Mouse (Mus musculus): ENCODE data around the gene Trio. TPM values are rescaled to one million over a fixed set of nuclear protein-coding genes. Genes with fewer than 3 reads are reported as not detected.

Trio gene
- 69.8 and 73.5 TPM in 2 replicates for polyA plus RNA-seq (2016; fragmentation: Nextera tagmentation; extraction: Ambion mirVana)

DNA sequence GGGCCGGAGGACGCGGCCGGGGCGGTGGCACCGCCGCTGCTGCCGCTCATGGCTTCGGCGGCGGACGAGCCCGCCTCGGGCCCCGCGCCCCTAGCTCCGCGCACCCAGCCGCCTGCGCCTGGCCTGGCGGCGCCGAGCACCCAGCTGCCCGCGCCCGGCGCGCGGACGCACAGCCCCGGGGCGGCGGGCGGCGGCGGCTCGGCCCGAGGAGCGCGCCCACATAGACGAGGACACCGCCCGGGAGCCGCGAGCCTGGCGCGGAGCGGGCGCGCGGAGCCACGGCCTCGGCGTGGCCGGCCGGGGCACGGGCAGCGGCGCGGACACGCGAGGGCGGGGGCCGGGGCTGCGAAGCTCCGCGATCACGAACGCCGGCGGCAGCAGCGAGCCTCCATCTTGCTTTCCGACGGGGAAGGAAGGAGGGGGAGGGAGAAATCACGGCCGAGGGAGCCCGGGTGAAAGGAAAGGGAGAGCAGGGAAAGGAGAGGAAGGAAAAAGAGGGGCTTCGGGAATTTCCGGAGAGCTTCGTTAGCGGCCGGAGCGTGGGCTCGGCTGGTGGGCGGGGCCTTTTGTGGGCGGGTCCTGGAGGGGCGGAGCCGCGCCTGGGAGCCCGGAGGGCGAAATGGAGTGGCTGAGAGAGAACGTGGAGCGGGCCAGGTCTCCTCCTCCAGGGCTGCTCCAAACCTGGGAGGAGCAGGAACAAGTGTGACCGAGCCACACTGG is at the start of gene Trio:
Trio (minus strand) TSS at position 402 of the 720 bp plus-strand sequence.
- WGBS = under 1% methylated on average over 90 of the region's 94 CpGs
- H3K4me1 ChIP-seq = peaks cover 27% of the 10 kb centered on the region
- ATAC-seq (ENCODE audit: insufficient number of reproducible peaks, insufficient read depth, low FRiP score, low TSS enrichment) = peak; percentile 96

DNA sequence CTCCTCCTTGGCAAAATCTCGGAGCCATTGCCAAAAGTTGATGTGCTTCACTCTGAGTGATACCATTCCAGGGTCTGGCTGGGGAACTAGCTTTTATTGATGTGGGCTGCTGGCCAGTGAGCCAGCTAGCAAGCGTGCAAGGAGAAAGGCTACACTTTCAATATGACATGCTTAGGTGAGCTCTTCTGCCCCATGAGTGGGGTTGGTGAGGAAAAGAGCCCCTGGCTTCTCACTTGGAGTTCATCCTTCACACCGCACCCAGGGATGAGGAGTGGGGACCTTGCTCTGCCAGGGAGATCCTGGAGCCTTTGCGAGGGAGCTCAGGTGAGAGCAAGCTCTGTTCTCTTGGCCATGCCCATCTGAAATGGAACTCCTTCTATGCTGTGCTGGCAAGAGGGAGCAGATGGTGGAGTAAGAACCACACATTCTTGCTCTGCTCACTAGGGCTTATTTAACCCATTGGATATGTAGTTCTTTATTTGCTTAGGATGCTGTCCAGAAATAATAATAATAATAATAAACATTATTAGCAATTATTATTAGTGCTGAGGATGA is 48.8 kb upstream of the Trio start:
- WGBS = 80% methylated on average over 4 of the region's 4 CpGs
- H3K27me3 ChIP-seq = no peaks in the 10 kb centered on the region
- ATAC-seq (ENCODE audit: insufficient number of reproducible peaks, insufficient read depth, low FRiP score, low TSS enrichment) = no peak
- H3K4me1 ChIP-seq = 0 out of 2 replicates have a peak, but pooled peaks cover 4% of the 10 kb centered on the region
- H3K27ac ChIP-seq = no peak overlapping the region
- no peak overlapping the region for H3K4me2 ChIP-seq (replicated peaks)
- H3K9me3 ChIP-seq = no peaks in the 10 kb centered on the region
- H3K9ac ChIP-seq = no peak overlapping the region
- H3K36me3 ChIP-seq = no peaks in the 10 kb centered on the region
- no peak overlapping the region for H3K4me3 ChIP-seq

More for the DNA sequence above, at the start of gene Trio:
- peak within 1 kb of the TSS; percentile 93 for H3K4me3 ChIP-seq
- H3K27me3 ChIP-seq = no peaks in the 10 kb centered on the region
- no peaks in the 10 kb centered on the region for H3K9me3 ChIP-seq
- peak within 1 kb of the TSS; percentile 96 for H3K9ac ChIP-seq
- H3K4me2 ChIP-seq (replicated peaks) = peak within 1 kb of the TSS; percentile 91
- H3K36me3 ChIP-seq = no peaks in the 10 kb centered on the region
- H3K27ac ChIP-seq = peak within 1 kb of the TSS; percentile 98

GRCm38 (mm10) chr15:28071601-28072000 is 46.0 kb upstream of the Trio start:
- H3K4me2 ChIP-seq (replicated peaks) = no peak overlapping the region; the same call in 1 of the 2 replicates

DNA sequence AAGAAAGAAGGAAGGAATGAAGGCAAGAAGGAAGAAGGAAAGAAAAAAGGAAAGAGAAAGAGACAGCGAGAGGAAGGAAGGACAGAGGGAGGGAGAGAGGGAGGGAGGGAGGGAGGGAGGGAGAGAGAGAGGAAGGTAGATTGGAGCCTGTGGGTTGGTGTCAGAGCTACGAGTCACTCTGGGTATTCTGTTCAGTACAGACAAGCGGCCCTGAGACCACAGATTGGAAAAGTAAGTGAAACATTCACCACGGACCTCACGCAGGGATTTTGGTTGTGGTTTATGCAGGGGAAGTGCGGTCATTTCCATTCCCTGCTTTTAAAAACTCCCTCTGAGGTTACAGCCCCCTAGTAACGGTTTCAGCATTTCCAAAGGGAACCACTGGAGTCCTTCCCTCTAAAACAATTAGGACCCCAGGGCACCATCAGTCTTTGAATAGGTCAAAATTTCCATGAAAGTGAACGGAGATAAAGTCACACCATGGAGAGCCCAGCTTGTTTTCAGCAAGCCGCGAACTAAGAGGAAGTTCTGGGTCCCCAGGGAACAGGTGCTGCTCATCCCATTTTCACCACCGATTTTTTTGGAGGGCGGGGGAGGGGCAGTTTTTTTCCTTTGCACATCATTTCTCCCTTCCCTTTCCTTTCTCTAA is 45.2 kb upstream of the Trio start:
- Histone ChIP-seq H3K9ac (no peak overlapping the region), H3K4me1 (0 out of 2 replicates have a peak, but pooled peaks cover 4% of the 10 kb centered on the region), H3K36me3 (no peaks in the 10 kb centered on the region), H3K4me3 (no peak overlapping the region), H3K4me2 (replicated peaks) (peak overlapping the region; percentile 29), H3K27ac (no peak overlapping the region), H3K9me3 (no peaks in the 10 kb centered on the region), H3K27me3 (no peaks in the 10 kb centered on the region)
- 3% methylated on average over 12 of the region's 12 CpGs for WGBS
- ATAC-seq (ENCODE audit: insufficient number of reproducible peaks, insufficient read depth, low FRiP score, low TSS enrichment) = no peak

More at GRCm38 (mm10) chr15:28071601-28072000, 46.0 kb upstream of the Trio start:
- H3K27ac ChIP-seq = no peak overlapping the region
- no peaks in the 10 kb centered on the region for H3K9me3 ChIP-seq
- 0 out of 2 replicates have a peak, but pooled peaks cover 4% of the 10 kb centered on the region for H3K4me1 ChIP-seq
- no peak overlapping the region for H3K9ac ChIP-seq
- ATAC-seq (ENCODE audit: insufficient number of reproducible peaks, insufficient read depth, low FRiP score, low TSS enrichment) = no peak
- H3K27me3 ChIP-seq = no peaks in the 10 kb centered on the region
- 28% methylated on average over 7 of the region's 7 CpGs for WGBS
- no peaks in the 10 kb centered on the region for H3K36me3 ChIP-seq
- H3K4me3 ChIP-seq = no peak overlapping the region

- Histone ChIP-seq H3K36me3 (no peaks in the 10 kb centered on the region), H3K9me3 (no peaks in the 10 kb centered on the region), H3K4me1 (0 out of 2 replicates have a peak, but pooled peaks cover 4% of the 10 kb centered on the region), H3K27me3 (no peaks in the 10 kb centered on the region), H3K4me3 (no peak overlapping the region), H3K27ac (no peak overlapping the region), H3K9ac (no peak overlapping the region), H3K4me2 (replicated peaks) (no peak overlapping the region)
- WGBS = 51% methylated on average over 5 of the region's 5 CpGs
- no peak for ATAC-seq (ENCODE audit: insufficient number of reproducible peaks, insufficient read depth, low FRiP score, low TSS enrichment)
Measured at GRCm38 (mm10) chr15:28070221-28070620, 44.6 kb upstream of the Trio start.

DNA sequence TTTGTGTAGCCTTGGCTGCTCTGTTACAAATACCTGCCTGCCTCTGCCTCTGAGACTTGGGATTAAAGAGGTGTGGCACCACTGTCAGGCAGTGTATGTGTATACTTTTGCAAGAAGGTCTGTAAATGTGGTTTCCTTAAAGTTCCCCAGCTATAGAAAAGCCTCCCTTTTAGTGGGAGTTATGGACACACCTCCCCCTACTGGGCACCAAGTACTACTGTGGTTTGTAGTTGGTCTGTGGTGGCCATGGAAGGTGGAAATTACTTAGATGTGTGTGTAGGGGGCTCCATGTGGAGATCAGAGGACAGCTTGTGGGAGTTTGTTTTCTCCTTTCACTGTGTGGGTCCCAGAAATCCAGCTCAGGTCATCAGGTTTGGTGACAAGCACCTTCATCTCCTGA is 41.7 kb upstream of the Trio start:
- no peaks in the 10 kb centered on the region for H3K27me3 ChIP-seq
- ATAC-seq (ENCODE audit: insufficient number of reproducible peaks, insufficient read depth, low FRiP score, low TSS enrichment) = no peak
- no peaks in the 10 kb centered on the region for H3K36me3 ChIP-seq
- no peak overlapping the region for H3K27ac ChIP-seq
- 0 out of 2 replicates have a peak, but pooled peaks cover 4% of the 10 kb centered on the region for H3K4me1 ChIP-seq
- H3K4me3 ChIP-seq = no peak overlapping the region
- no peak overlapping the region for H3K9ac ChIP-seq
- H3K4me2 ChIP-seq (replicated peaks) = no peak overlapping the region
- H3K9me3 ChIP-seq = no peaks in the 10 kb centered on the region

DNA sequence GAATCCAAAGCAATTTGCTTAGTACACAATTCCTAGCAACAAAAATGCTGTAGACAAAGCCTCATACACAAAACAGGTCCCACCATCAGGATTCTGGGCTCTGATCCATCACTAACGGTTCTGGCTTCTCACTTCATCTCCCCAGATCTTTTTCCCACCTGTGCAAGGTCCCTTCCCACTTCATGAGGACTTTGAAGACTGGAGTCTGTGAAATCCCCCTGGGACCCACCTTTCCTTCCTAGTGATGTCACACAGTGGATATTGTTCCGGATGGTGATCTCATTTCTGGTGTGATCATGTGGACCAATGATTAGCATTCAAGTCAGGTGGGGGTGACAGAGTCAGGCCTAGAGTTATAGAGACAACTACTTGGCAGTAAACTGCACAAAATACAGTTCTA is 40.8 kb upstream of the Trio start:
- no peak overlapping the region for H3K27ac ChIP-seq
- no peak overlapping the region for H3K9ac ChIP-seq
- ATAC-seq (ENCODE audit: insufficient number of reproducible peaks, insufficient read depth, low FRiP score, low TSS enrichment) = no peak
- no peaks in the 10 kb centered on the region for H3K9me3 ChIP-seq
- H3K36me3 ChIP-seq = no peaks in the 10 kb centered on the region
- WGBS = 88% methylated on average over 2 of the region's 2 CpGs
- H3K4me3 ChIP-seq = no peak overlapping the region
- no peaks in the 10 kb centered on the region for H3K27me3 ChIP-seq
- no peak overlapping the region for H3K4me2 ChIP-seq (replicated peaks)
- H3K4me1 ChIP-seq = 0 out of 2 replicates have a peak, but pooled peaks cover 4% of the 10 kb centered on the region

- Histone ChIP-seq H3K9me3 (no peaks in the 10 kb centered on the region), H3K27ac (no peak overlapping the region), H3K4me3 (no peak overlapping the region), H3K27me3 (no peaks in the 10 kb centered on the region), H3K4me1 (no peaks in the 10 kb centered on the region), H3K9ac (no peak overlapping the region), H3K4me2 (replicated peaks) (no peak overlapping the region), H3K36me3 (no peaks in the 10 kb centered on the region)
- ATAC-seq (ENCODE audit: insufficient number of reproducible peaks, insufficient read depth, low FRiP score, low TSS enrichment) = no peak
- WGBS = 69% methylated on average over 5 of the region's 5 CpGs
Measured at GRCm38 (mm10) chr15:28065572-28065971, 39.9 kb upstream of the Trio start.

DNA sequence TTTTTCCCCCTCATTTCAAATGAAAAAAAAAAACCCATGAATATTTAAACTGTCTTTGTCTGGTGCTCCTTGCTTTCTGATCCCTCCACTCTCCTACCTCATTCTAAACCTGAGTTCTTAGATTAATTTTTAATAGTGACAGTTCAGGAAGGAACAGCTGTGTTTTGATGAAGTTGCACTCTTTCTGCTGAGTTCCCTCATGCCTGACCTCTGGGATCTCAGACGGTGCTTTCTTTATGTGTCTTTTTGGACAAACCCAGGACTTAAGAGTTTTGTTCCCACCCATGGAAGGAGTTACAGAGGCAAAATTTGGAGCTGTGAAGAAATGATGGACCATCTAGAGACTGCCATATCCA is 39.1 kb upstream of the Trio start:
- H3K4me3 ChIP-seq = no peak overlapping the region
- H3K27ac ChIP-seq = no peak overlapping the region
- no peaks in the 10 kb centered on the region for H3K36me3 ChIP-seq
- ATAC-seq (ENCODE audit: insufficient number of reproducible peaks, insufficient read depth, low FRiP score, low TSS enrichment) = no peak
- H3K9ac ChIP-seq = no peak overlapping the region
- H3K27me3 ChIP-seq = no peaks in the 10 kb centered on the region
- WGBS = 65% methylated on average over 1 of the region's 1 CpGs
- no peaks in the 10 kb centered on the region for H3K4me1 ChIP-seq
- H3K9me3 ChIP-seq = no peaks in the 10 kb centered on the region
- H3K4me2 ChIP-seq (replicated peaks) = no peak overlapping the region

DNA sequence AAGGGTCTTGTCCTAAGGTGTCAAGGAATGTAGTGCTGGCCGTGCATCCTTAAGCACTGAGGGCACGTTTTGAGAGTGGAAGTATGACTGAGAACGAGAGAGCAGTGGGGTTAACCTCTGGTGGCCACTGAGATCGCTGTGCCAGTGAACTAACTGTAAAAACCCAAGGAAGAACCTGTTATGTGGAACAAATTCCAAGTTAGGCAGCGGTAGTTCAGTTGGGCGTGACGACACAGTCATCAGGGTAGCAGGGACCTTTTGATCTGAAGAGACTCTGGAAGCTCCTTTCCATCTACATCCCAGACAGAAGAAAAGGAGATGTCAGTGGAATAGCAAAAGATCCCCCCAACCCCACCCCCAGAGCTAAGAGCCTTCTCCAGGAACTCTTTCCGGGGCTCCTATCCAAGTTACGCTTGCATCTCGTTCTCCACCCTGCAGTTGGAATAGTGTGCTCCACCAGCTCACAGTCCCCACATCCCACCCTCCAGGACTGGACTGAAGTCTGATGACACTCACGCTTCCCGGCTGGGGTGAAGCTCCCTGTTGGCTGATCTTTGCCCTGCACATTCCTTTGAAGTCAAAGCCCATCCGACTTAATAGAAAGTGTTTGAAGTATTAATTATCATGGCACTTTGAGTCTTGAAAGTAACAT is 38.6 kb upstream of the Trio start:
- H3K4me2 ChIP-seq (replicated peaks) = no peak overlapping the region
- no peak for ATAC-seq (ENCODE audit: insufficient number of reproducible peaks, insufficient read depth, low FRiP score, low TSS enrichment)
- H3K27ac ChIP-seq = no peak overlapping the region
- H3K9ac ChIP-seq = no peak overlapping the region
- H3K36me3 ChIP-seq = no peaks in the 10 kb centered on the region
- H3K9me3 ChIP-seq = no peaks in the 10 kb centered on the region
- H3K27me3 ChIP-seq = no peaks in the 10 kb centered on the region
- no peak overlapping the region for H3K4me3 ChIP-seq
- 74% methylated on average over 13 of the region's 13 CpGs for whole genome bisulfite sequencing
- no peaks in the 10 kb centered on the region for H3K4me1 ChIP-seq

DNA sequence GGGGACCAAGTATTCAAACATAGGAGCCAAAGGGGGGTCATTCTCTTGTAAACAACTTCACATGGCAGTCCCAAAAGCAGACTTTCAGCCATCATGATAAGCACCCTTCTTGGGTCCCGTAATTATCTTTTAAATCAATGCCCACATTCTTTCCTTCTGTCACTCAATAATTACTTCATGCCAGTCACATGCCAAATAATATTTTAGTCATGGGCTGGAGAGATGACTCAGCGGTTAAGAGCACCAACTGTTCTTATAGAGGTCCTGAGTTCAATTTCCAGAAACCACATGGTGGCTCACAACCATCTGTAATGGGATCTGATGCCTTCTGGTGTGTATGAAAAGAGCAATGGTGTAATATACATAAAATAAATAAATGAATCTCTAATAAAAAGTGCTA is 37.8 kb upstream of the Trio start:
- Histone ChIP-seq H3K9ac (no peak overlapping the region), H3K27ac (no peak overlapping the region), H3K4me1 (no peaks in the 10 kb centered on the region), H3K9me3 (no peaks in the 10 kb centered on the region), H3K4me2 (replicated peaks) (no peak overlapping the region), H3K27me3 (no peaks in the 10 kb centered on the region), H3K36me3 (no peaks in the 10 kb centered on the region), H3K4me3 (no peak overlapping the region)
- no peak for ATAC-seq (ENCODE audit: insufficient number of reproducible peaks, insufficient read depth, low FRiP score, low TSS enrichment)
- WGBS = 90% methylated on average over 2 of the region's 2 CpGs
